Mouse (Mus musculus) CH12.LX (cell line): ENCODE measurements around the gene Msmb. TPM values are rescaled to one million over a fixed set of nuclear protein-coding genes. Genes with fewer than 3 reads are reported as not detected.

Source experiments
- DNase-seq: peaks from one replicate; pipeline ENCODE4 v3.0.0-alpha.2; 2013; ENCODE audit errors: extremely low read depth
- H3K27ac ChIP-seq: 2 replicates; pipeline ENCODE4 v1.5.1; 2012; ENCODE audit warnings: low read depth, mild to moderate bottlenecking, control low read depth, moderate library complexity; ENCODE audit not compliant: insufficient read depth
- H3K27me3 ChIP-seq: replicated peaks from 2 replicates; pipeline ENCODE3; 2012; ENCODE audit warnings: inconsistent platforms
- H3K36me3 ChIP-seq, 2 experiments: replicated peaks in 1 of 2; 2 replicates each; pipeline versions ENCODE3 to v1.6.1; 2012; ENCODE audit warnings: inconsistent platforms in 1 of 2, low read length in 1 of 2, mild to moderate bottlenecking in 1 of 2, mixed read lengths in 1 of 2, moderate library complexity in 1 of 2; ENCODE audit not compliant: control insufficient read depth in 1 of 2, insufficient read depth in 1 of 2
- H3K4me1 ChIP-seq, 2 experiments: 2 replicates each; pipeline ENCODE4 v1.6.1; 2012; ENCODE audit warnings: inconsistent platforms in 1 of 2, moderate library complexity in 1 of 2; ENCODE audit not compliant: insufficient read depth in 2 of 2, control insufficient read depth in 1 of 2
- H3K4me2 ChIP-seq: 2 replicates; pipeline ENCODE4 v1.6.1; 2012; ENCODE audit warnings: low read depth, mild to moderate bottlenecking, control low read depth; ENCODE audit not compliant: poor library complexity, insufficient read depth, severe bottlenecking
- H3K4me3 ChIP-seq, 3 experiments: fragments of 150-350 bp in 1 of 3; sonication (generic) in 1 of 3; replicated peaks in 1 of 3; 2 replicates each; pipeline versions ENCODE3 to v1.5.1; 2011 to 2012; ENCODE audit warnings: low read depth in 2 of 3, low read length in 2 of 3, mild to moderate bottlenecking in 2 of 3, moderate library complexity in 2 of 3, control low read depth in 1 of 3, improper control_type of control experiment in 1 of 3, inconsistent platforms in 1 of 3, mixed read lengths in 1 of 3; ENCODE audit not compliant: poor library complexity in 1 of 3
- H3K79me2 ChIP-seq: replicated peaks from 2 replicates; pipeline ENCODE4 v1.6.1; 2012; ENCODE audit warnings: mild to moderate bottlenecking, moderate library complexity; ENCODE audit not compliant: control insufficient read depth, poor library complexity, insufficient read depth, severe bottlenecking; ENCODE audit errors: extremely low read depth
- H3K9ac ChIP-seq: 2 replicates; pipeline ENCODE4 v1.6.1; 2012; ENCODE audit warnings: low read depth, mild to moderate bottlenecking, control low read depth, moderate library complexity; ENCODE audit not compliant: insufficient read depth
- H3K9me3 ChIP-seq: replicated peaks from 2 replicates; pipeline ENCODE3; 2012; ENCODE audit warnings: low read length, inconsistent platforms, mixed read lengths
- CTCF ChIP-seq, 2 experiments: IDR thresholded peaks in 1 of 2; conservative IDR thresholded peaks in 1 of 2; 2 replicates each; pipeline ENCODE4 v1.5.1; 2011 to 2012; ENCODE audit warnings: low read depth in 2 of 2, low read length in 2 of 2, improper control_type of control experiment in 1 of 2, inconsistent platforms in 1 of 2, mild to moderate bottlenecking in 1 of 2, moderate library complexity in 1 of 2
- ETS1 ChIP-seq: conservative IDR thresholded peaks from 2 replicates; pipeline ENCODE4 v1.6.1; 2012; ENCODE audit warnings: low read depth, mild to moderate bottlenecking, inconsistent platforms, low read length, improper control_type of control experiment, moderate library complexity
- JUND ChIP-seq: conservative IDR thresholded peaks from 2 replicates; pipeline ENCODE4 v1.6.1; 2011; ENCODE audit warnings: low read depth, low read length, improper control_type of control experiment
- MAFK ChIP-seq: IDR thresholded peaks from 2 replicates; pipeline ENCODE4 v1.6.1; 2011; ENCODE audit warnings: low read length, improper control_type of control experiment; ENCODE audit not compliant: insufficient replicate concordance
- MAZ ChIP-seq: IDR thresholded peaks from 2 replicates; pipeline ENCODE4 v1.6.1; 2012; ENCODE audit warnings: low read depth, mild to moderate bottlenecking, inconsistent platforms, low read length, improper control_type of control experiment, moderate library complexity
- MEF2A ChIP-seq: IDR thresholded peaks from 2 replicates; pipeline ENCODE4 v1.6.1; 2014; ENCODE audit warnings: low read depth, mild to moderate bottlenecking, inconsistent platforms, low read length, improper control_type of control experiment, borderline replicate concordance
- MXI1 ChIP-seq: IDR thresholded peaks from 2 replicates; pipeline ENCODE4 v1.6.1; 2011; ENCODE audit warnings: mild to moderate bottlenecking, low read depth, low read length, improper control_type of control experiment
- MYC ChIP-seq: IDR thresholded peaks from 2 replicates; pipeline ENCODE4 v1.6.1; 2011; ENCODE audit warnings: low read depth, mild to moderate bottlenecking, improper control_type of control experiment, low read length
- NELFE ChIP-seq: IDR thresholded peaks from 2 replicates; pipeline ENCODE4 v1.6.1; 2011; ENCODE audit warnings: low read depth, low read length, improper control_type of control experiment
- PAX5 ChIP-seq: IDR thresholded peaks from 2 replicates; pipeline ENCODE4 v1.6.1; 2012; ENCODE audit warnings: low read length, inconsistent platforms, mixed read lengths
- POLR2AphosphoS2 ChIP-seq: IDR thresholded peaks from 2 replicates; pipeline ENCODE4 v1.6.1; 2011; ENCODE audit warnings: low read depth, low read length, improper control_type of control experiment
- RAD21 ChIP-seq: IDR thresholded peaks from 2 replicates; pipeline ENCODE4 v1.6.1; 2011; ENCODE audit warnings: low read depth, mild to moderate bottlenecking, low read length, improper control_type of control experiment, moderate library complexity
- UBTF ChIP-seq: IDR thresholded peaks from 2 replicates; pipeline ENCODE4 v1.6.1; 2012; ENCODE audit warnings: low read depth, mild to moderate bottlenecking, inconsistent platforms, low read length, improper control_type of control experiment, moderate library complexity
- USF2 ChIP-seq: conservative IDR thresholded peaks from 2 replicates; pipeline ENCODE4 v1.6.1; 2011; ENCODE audit warnings: low read depth, low read length, improper control_type of control experiment
- ZC3H11A ChIP-seq: IDR thresholded peaks from 2 replicates; pipeline ENCODE4 v1.6.1; 2012; ENCODE audit warnings: low read depth, mild to moderate bottlenecking, inconsistent platforms, low read length, improper control_type of control experiment
- ZKSCAN1 ChIP-seq: IDR thresholded peaks from 2 replicates; pipeline ENCODE4 v1.6.1; 2012; ENCODE audit warnings: low read depth, inconsistent platforms, low read length, improper control_type of control experiment, borderline replicate concordance
- ZMIZ1 ChIP-seq: IDR thresholded peaks from 2 replicates; pipeline ENCODE4 v1.6.1; 2012; ENCODE audit warnings: low read depth, mild to moderate bottlenecking, inconsistent platforms, low read length, improper control_type of control experiment
- dilution Hi-C: fragments of 300-500 bp; cut with MboI; formaldehyde crosslinking; loops from 2 replicates; pipeline ENCODE4 v1.14.3; 2020; ENCODE audit warnings: low sequenced_read_pairs; ENCODE audit not compliant: extremely low pct_unique_long_range_greater_than_20kb, extremely low pct_ligation_motif_present
- in situ Hi-C: fragments of 300-500 bp; cut with MboI; formaldehyde crosslinking; loops from 3 replicates; pipeline ENCODE4 v1.14.3; 2019; ENCODE audit warnings: low sequenced_read_pairs, low pct_ligation_motif_present, low pct_unique_long_range_greater_than_20kb, mixed read lengths
- polyA plus RNA-seq: library from polyadenylated mRNA; unstranded; fragments of >175 nt; gene quantifications from 2 replicates; pipeline ENCODE4 v1.2.1, GENCODE M21; 2012; ENCODE audit warnings: low read depth; ENCODE audit not compliant: insufficient read length
- total RNA-seq, 2 experiments: library from RNA; depleted of rRNA; stranded (reverse); fragments of 300-350 nt in 1 of 2; fragments of >200 nt in 1 of 2; gene quantifications; 2 replicates each; pipeline ENCODE4 v1.2.3; 2012 to 2014

Gene Msmb
- total and polyA plus RNA-seq, 3 experiments = not detected

GRCm38 (mm10) chr14:32145809-32146511 lies 4.1 kb downstream of the Msmb start:
- no peak overlapping the region for H3K27ac ChIP-seq
- no peak overlapping the region for H3K4me3 ChIP-seq
- TF ChIP-seq MYC (no peak), NELFE (no peak), MAFK (no peak), UBTF (no peak), MXI1 (no peak), JUND (no peak)
- H3K27me3 ChIP-seq = no peaks in the 10 kb centered on the region
- no peak overlapping the region for H3K4me2 ChIP-seq
- dilution Hi-C loops = no loop called here
- peaks cover 0 to 3% of the 10 kb centered on the region in 2 experiments; a peak in 2 of 4 replicates for H3K4me1 ChIP-seq
- H3K9ac ChIP-seq = no peak overlapping the region
- H3K79me2 ChIP-seq = no peaks in the 10 kb centered on the region
- no peak for DNase-seq
- H3K36me3 ChIP-seq = no peaks in the 10 kb centered on the region
- in situ Hi-C loops = no loop called here
- H3K9me3 ChIP-seq = peaks cover 13% of the 10 kb centered on the region

- TF ChIP-seq MEF2A (no peak), ZKSCAN1 (no peak), USF2 (no peak), RAD21 (no peak), PAX5 (no peak), ETS1 (no peak), CTCF (conservative IDR thresholded peaks at IDR 0.05 in 1 of 2, IDR thresholded peaks at IDR 0.05 in 1 of 2; ENCODE audit: low read depth in 2 of 2, low read length in 2 of 2) (no peak), POLR2AphosphoS2 (no peak), MAZ (no peak), ZC3H11A (no peak), ZMIZ1 (no peak), JUND (no peak)
- no peak overlapping the region for H3K4me3 ChIP-seq
- H3K27ac ChIP-seq = no peak overlapping the region
- peaks cover 0 to 3% of the 10 kb centered on the region in 2 experiments; a peak in 2 of 4 replicates for H3K4me1 ChIP-seq
- no peaks in the 10 kb centered on the region for H3K79me2 ChIP-seq
- no peak overlapping the region for H3K9ac ChIP-seq
- no peaks in the 10 kb centered on the region for H3K27me3 ChIP-seq
- no peak overlapping the region for H3K4me2 ChIP-seq
- dilution Hi-C loops = no loop called here
- H3K36me3 ChIP-seq = no peaks in the 10 kb centered on the region
- DNase-seq = no peak
- peaks cover 13% of the 10 kb centered on the region for H3K9me3 ChIP-seq
- in situ Hi-C loops = no loop called here
These were observed 4.8 kb downstream of the Msmb start for GRCm38 (mm10) chr14:32146578-32146977.
